Mouse (Mus musculus) adrenal gland, postnatal 14 days (tissue): ENCODE measurements around the gene Dnttip2. TPM values are rescaled to one million over a fixed set of nuclear protein-coding genes. Genes with fewer than 3 reads are reported as not detected.
"Not testable (repeated sequence)": the region's sequence is repeated elsewhere in the genome, so short reads cannot be mapped to it uniquely, and the experiment has no call there.

Experiments
- DNase-seq: peaks from one replicate; pipeline ENCODE4 v3.0.0; 2021; ENCODE audit warnings: mixed read lengths
- long read RNA-seq, 2 experiments: library from polyadenylated mRNA; stranded (forward); transcript quantifications; one replicate each; pipeline ENCODE4 v2.0.0; 2021
- total RNA-seq: library from RNA; stranded (reverse); gene quantifications from 2 replicates; pipeline ENCODE4 v1.2.3, GENCODE M21; 2021

Gene Dnttip2
- total RNA-seq, result 42.9 and 44.7 TPM in 2 replicates
- long read RNA-seq, experiment 1, transcript Dnttip2-201 (7 exons, 2,429 nt), result major isoform, 50 of 60 reads
- long read RNA-seq, experiment 1, partial matches to known transcripts, result 5 of 60 reads
- long read RNA-seq, experiment 1, other reads (novel, unspliced or antisense), result 4 of 60 reads
- long read RNA-seq, experiment 2, transcript Dnttip2-201 (7 exons, 2,429 nt), result major isoform, 42 of 47 reads
- long read RNA-seq, experiment 2, partial matches to known transcripts, result 3 of 47 reads
- long read RNA-seq, experiment 2, other reads (novel, unspliced or antisense), result 0 of 47 reads

DNA sequence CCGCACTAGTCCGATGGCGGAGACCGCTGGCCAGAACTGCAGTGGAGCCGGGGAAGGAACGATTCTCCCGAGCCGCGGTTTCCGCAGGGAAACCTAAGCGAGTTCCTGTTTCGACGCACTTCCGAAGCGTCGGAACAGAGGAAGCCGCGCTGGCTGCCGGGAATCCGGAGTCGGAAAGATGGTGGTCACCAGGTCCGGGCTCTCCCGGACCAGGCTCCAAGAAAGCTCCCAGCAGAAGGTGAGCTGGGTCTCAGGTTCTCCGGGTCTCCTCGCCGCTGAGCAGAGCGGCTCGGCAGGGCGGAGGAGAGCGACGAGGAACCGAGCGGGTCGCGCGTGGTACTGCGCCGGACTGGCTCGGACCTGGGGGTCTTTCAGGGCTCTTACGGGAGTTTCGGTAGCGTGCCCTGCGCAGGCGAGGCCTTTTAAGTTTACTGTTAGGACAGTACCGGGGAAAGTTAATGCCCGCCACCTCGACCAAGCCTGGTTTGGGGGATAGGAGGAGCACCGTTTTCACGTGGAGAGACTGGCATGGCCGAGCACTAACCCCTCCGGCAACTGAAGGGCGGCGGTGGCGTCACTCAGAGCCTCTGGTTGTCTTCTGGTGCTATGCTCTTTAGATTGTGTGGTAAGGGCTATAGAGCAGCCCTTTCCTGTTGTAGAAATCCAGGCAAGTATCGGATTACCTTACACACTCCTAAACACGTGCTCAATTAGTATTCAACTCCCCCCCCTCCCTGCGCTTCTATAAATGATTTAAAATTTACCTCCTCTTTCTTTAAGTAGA lies at the start of gene Dnttip2:
Dnttip2 (plus strand) TSS at position 148 of the 784 bp plus-strand sequence.
- DNase-seq, result peak; percentile 96

DNA sequence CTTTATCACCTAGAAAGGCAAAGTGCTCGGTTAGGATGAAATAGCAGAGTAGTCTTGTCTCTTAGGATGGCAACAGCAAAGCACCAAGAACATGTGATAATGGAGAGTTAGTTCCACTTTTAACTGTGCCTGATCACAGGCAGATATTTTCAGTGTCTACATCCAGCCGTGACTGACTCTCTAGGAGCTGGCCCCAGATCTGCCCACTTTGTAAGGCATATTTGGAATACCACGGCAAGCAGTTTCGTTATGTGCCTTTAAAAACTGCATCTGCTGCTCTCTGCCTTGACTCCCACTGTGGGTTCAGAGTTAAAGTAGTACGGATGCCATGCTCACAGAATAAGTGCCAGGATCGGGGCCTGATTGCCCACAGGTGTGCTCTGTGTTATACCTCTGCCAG lies 47.2 kb upstream of the Dnttip2 start:
- not testable (repeated sequence) for DNase-seq

DNA sequence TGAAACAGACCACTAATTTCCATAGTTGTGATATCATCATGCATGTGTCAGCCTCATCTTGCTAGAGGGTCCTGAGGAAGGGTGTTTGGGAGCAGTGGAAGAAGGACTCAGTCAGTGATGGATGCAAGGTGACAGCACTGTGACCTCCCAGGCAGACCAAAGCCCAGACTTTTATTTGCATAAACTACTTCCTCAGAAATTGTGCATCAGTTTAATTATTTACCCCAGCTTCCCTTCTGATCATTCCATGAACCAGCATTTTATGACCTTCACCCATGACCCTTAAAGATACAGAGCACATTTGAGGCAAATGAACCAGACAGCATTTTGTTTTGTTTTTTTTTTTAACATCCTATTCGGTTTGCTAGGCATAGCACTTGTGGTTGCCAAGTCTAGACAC lies 38.4 kb upstream of the Dnttip2 start:
- no peak for DNase-seq

DNA sequence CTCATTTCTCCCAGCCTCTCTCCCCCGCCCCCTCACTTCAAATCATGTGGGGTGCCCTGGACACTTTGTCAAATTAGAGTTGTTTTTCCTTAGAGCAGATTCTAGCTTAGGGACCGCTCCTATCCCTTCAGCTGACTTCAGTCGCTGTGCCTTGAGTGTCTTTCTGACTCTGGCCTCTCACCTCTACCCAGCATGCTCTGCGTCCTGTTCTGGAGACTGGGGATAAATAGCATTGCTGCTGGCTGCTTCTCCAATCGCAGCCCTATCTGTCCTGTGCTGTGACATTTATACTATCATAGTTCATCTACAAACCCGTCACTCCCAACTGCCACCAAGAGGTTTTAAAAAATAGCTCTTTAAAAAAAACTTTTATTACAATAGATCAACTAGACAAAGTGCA lies 31.3 kb upstream of the Dnttip2 start:
- peak; percentile 13 for DNase-seq

DNA sequence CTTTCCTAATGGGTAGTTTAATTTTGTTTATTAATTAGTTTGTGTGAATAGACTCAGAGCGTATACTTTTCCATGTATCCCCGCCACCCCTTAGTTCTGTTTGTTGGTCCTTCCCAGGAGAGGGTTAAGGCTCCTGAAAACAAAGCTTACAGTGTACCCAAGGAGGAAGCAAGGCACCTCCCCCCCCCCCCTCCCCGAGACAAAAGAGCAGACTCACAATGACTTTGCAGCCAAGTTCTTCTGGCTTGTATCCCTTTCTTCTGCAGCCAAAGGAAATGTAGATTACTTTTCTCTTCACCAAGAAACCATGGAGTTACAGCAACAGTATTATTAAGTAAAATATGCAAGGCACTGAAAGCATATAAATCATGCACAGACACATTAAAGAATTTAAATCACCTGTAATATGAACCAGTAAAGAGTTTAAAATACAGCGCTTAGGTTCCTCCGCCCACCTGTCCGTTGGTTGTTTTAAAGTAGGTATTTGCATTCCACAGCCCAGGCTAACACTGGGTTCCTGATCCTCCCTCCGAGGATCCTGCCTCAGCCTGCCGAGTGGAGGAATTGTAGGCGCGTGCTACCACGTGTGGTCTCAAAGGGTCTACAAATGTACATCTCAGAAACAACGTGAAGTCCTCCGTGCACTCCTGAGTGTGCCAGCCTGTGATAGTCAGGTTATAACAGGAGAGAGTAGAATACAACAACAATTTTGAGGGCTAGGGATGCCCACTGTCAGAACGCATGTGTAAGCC lies 30.6 kb upstream of the Dnttip2 start:
- no peak for DNase-seq

DNA sequence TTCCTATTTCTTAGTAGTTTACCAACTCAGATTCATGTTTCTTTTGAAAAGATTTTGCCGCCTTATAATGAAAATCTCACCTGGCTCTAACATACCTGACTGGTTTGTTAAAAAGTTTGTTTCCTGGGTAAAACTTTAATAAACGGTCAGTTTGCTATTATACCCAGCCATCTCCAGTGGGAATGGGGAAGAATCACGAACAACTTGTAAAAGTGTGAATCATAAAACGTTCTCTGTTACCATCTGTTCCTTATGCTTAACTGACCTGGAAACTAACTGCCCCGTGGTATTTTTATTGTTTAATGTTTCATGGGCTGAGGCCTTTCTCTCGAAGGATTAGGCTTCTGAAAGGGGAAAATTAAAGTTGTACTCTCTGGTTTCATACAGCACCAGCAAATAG lies 29.4 kb upstream of the Dnttip2 start:
- no peak for DNase-seq

DNA sequence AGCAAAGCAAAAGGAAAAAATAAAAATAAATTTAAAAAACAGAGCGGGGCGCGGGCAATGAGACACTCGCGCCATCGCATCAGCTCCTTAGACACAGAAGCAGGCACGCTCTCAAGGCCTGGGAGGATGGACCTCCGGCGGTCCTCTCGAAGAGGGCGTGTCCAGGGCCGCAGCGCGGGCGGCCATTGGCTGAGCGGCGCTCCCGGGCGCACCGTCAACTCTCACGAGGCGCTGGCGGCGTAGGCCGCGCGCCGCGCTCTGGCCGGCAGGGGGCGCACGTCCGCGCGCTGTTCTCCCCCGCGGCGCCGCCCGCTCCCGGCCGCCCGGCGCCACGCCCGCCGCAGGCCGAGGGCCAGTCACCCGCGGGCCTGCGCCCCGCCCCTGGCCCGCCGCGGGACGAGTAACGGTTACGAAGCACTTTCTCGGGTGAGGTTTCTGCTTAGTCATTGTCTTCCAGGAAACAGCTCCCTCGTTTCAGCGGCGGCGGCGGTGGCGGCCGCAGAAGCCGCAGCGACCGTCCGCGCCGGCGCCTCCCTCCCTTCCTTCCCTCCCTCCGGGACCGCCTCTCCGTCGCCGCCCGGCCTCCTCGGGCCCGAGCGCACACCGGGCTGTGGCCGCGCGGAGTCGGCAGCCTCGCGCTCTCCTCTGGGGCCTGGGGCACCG lies 28.8 kb upstream of the Dnttip2 start, which contains the start of gene Gclm:
Gclm (plus strand) TSS at position 343 of the 663 bp plus-strand sequence.
- peak; percentile 95 for DNase-seq

DNA sequence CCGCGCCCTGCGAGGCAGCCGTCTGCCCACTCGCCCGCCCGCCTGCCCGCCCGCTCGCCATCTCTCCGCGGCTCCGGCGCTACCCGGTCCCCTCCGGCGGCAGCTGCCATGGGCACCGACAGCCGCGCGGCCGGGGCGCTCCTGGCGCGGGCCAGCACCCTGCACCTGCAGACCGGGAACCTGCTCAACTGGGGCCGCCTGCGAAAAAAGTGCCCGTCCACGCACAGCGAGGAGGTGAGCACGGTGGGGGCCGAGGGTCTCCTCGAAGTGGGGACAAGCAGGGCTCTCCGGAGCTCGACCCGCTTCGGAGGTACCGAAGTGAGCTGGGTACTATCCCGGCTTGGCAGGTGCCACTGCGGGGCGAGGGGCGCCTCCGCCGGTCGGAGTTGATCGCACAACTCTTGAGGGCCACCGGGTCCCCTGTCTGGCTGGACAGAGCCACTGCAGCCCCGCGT lies 28.3 kb upstream of the Dnttip2 start:
- peak; percentile 79 for DNase-seq

DNA sequence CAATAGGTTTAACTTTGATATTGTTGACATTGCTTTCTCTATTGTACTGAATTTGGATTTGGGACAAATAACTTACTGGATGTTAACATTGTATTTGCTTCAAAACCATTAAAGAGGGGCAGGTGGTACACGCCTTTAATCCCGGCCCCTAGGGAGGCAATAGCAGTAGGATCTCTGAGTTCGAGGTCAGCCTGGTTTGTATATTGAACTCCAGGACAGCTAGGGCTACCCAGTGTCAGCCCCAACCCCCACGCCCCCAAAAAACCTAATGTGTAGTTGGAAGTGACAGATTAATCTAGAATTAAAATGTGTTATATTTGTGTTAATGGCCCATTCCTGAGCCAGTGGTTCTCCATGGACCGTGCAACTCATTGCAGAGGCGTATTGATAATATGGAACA lies 27.8 kb upstream of the Dnttip2 start:
- no peak for DNase-seq

DNA sequence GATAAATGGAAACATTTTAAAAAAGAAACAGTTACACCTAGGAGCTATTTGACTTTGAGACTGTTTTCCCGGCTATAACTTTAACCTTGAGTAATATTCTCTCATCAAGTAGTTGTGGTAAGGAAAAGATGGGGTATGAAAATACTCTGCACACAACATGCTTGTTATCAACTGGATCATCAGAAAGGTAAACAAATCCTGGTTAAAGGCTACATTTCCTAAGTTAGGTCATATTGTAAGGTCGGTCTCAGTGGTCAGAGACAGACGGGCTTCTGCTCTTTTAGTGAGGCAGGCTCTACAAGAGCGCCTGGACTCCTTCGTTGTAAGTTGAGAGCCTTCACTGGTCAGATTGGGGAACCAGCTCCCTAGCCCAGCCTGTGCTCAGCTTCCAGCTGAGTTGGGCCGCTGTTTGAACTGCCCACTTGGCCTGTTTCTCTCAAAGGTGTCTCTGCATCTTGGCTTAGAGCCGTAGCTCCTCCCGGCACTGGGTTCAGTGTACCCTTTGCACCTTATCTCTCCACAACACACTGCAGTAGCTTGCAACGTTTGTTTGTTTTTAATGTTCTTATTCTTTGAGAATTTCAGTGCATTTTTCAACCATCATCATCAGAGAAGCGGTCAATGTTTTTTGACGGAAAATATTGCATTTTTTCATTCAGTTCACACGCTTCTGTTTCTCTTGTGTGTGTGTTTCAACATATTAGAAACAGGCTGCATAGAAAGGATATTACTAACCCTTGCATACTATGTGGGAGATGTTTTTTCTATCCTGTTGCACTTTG lies 27.0 kb upstream of the Dnttip2 start:
- DNase-seq, result no peak

DNA sequence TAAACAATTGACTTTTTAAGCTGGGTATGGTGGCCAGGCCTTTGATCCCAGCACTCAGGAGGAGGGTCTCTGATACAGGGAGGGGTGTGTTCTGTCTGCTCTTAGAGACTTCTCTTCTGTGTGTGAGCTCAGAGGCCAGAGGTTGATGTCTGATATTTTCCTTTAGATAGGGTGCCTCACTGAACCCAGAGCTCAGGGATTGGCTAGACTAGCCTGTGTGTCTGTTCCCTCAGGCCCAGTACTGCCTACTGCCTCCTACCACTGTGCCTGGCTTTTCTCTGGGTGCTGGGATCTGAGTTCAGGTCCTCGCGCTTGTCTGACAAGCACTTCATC lies 26.5 kb upstream of the Dnttip2 start:
- no peak for DNase-seq

DNA sequence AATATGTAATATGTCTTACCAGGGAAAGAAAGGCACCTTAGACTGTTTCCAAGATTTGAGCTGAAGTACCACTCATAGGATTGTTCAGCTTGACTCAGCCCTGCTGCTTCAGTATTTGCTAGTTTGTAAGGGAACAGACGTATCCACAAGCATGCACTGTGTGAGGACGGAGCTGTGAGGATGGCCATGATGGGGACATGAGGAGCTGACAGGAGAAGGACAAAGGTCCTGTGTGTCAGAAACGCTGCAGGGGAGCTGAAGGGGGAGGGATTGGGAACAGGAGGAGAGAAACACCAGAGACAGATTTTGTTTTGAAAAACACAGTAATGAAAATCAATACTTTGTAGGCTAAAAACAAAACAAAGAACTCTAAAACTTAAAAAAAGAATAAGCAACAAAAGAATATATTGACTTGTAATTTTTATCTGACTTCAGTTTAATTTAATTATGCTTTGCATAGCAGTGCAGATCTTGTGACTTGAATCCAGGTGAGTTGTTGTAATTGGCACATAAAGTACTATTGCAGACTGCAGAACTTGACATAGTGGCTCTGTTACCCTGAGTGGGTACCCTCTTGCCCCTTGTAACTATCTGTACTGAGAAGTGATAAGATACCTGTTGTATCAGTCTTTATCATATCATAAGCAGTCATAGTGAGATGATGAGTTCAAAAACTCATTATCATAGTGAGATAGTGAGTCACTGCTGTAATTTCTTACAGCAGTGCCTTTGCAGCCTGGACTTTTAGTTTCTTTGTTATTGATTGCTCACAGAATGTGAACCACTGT lies 21.5 kb upstream of the Dnttip2 start:
- DNase-seq, result peak; percentile 41

DNA sequence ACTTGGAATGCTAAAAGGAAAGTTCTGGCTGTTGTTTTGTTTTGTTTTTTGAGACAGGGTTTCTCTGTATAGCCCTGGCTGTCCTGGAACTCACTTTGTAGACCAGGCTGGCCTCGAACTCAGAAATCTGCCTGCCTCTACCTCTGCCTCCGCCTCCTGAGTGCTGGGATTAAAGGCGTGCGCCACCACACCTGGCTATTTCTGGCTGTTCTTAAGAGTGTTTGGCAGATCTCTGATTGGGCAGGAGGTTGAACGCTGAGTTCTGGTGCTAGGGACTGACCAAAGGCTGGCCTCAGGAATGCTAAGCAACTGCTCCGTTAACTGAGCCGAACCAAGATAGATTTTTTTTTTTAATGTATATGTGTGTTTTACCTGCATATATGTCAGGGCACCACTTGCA lies 20.1 kb upstream of the Dnttip2 start:
- not testable (repeated sequence) for DNase-seq

DNA sequence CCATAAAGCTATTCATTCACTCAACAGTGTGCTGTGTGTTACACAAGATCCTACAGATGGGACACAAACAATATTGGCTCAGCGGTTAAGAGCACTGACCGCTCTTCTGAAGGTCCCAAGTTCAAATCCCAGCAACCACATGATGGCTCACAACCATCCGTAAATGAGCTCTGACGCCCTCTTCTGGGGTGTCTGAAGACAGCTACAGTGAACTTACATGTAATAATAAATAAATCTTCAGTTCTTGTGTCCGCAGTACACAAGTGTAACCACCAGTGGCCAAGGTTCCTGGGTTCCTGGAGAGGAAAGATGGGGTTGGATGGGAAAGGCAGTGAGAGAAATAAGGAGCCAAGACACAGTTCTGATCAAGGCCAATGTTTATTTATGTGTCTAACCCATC lies 4.2 kb upstream of the Dnttip2 start:
- no peak for DNase-seq

DNA sequence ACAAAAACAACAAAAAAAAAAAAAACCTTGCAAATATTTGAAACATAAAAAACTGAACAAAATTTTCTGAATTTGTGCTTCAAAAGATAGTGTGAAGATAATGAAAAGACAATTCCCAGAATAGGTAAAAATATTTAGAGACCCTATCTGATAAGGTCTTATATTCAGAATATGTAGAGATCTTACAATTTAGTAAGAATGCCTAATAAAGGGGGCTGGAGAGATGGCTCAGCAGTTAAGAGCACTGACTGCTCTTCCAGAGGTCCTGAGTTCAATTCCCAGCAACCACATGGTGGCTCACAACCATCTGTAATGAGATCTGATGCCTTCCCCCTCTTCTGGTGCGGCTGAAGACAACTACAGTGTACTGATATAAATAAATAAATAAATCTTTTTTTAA lies 1.6 kb upstream of the Dnttip2 start:
- not testable (repeated sequence) for DNase-seq

DNA sequence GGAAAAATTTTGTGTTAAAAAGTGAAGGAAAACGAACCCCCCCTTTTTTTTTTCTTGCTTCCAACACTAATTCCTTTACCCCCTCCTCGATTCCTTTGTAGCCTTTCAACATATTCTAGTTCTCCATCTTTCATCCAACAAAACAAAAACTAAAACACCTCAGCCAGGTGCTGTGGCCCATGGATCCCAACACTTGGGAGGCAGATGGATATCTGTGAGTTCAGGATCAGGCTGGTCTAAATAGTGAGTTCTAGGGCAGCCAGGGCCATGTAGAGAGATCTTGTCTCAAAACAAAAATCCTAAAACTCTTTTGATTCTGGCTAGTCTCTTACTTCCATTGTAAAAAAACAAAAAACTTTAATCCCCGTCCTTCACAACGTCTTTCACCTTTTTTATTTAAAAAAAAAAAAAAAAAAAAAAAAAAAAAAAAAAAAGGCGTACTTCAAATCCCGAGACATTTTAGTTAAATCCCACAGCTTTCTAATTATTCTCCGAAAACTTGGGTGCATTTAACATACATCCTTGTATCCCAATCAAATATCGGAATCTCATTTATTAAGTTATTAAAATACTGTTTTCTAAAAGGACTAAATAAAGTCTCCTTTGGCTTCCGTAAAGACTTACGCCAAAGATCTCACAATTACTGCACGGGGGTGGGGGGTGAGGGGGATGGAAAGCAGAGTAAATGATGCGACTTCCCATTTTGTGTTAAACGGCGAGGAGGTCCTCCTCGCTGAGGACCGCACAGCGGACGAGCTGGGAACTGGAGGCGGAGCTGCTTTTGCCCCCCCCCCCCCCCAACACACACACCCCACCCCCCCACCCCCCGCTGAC lies 564 bp upstream of the Dnttip2 start:
- no peak for DNase-seq

DNA sequence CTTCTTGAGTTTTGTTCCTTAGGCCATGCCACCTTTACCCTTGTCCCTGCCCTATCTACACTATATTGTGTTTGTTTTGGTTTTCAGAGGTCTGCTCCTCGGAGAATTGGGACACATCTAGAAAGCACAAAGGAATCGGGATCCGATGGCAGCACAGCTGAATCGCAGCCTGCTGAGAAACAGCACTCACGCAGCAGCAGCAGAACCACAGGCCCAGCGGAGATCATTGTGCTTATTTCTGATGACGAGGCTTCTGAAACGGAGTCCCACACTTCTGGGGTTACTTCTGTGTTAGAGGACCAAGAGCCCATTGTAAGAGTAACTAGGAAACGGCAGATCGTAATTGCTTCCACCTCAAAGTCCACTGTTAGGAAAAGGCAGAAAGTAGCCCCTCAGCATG lies 923 bp downstream of the Dnttip2 start:
- no peak for DNase-seq

DNA sequence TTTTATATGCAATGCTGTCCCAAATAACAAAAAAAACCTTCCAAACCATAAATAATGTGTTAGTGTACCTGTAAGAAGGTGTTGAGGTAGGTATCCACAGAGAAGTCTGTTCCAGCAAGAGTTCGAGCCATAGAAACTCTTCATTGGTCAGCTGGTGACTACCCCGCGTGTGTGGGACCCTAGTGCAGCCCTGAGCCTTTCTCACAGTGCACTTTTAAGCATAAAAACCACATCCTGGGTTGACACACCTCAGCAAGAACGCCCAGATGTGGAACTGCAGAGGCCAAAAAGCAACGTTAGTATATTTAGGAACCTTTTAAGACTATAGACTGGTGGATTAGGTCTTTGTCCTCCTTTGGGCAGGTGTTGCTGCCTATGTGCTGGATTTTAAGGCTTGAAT lies 13.0 kb downstream of the Dnttip2 start:
- no peak for DNase-seq

DNA sequence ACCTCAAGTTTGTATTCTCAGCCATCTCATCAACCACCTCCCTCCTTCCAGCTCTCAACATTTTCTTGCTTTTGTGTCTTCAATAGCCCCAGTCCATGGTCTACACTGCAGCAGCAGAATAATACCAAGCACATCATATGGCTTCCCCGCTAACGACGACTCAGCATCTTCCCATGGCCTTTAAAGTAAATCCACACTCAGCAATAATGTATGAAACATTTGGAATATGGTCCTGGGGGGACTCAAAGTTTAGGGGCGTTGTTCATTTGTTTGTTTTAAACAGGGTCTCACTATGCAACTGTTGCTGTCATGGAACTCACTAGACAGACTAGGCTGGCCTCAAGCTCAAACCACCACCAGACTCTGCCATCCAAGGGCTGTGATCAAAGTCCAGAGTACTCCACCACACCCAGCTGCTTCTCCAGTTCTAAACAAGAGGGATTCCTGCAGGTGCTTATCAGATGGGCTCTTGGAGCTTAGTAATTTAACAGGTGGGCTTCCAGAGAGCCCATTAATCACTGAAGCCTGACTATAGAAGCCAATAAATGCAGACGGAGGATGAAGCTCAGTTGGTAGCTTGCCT lies 14.5 kb downstream of the Dnttip2 start:
- no peak for DNase-seq
